Mouse (Mus musculus): ENCODE measurements around the gene Olfr1191-ps1.
"Not testable (repeated sequence)": the region's sequence is repeated elsewhere in the genome, so short reads cannot be mapped to it uniquely, and the experiment has no call there.

Gene Olfr1191-ps1

DNA sequence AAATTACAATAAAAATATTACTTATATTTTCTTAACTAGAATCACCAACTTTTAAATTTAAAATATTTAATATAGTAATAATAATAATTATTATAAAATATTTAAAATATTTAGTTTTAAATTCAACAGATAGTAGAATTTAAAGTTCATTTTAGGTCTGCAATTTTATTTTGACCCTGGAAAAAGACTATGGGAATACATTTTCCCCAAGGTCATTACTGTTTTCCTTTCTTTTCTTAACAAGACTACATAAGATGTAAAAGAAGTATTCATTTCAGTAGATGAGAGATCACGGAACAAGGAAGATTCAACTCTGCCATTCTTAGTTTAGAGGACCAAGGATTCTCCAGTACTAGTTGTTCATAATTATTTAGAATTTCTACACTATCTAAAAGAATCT lies at the start of gene Olfr1191-ps1:
Gene Olfr1191-ps1 (plus strand): TSS at position 301 of the 400 bp plus-strand sequence.
- not testable (repeated sequence) for DNase-seq (ENCODE audit: low read depth, low spot score)

- DNase-seq (ENCODE audit: low read depth, low spot score) = no peak
These were observed 7.9 kb downstream of the Olfr1191-ps1 start, which contains the start of gene Olfr1192-ps1 for GRCm38 (mm10) chr2:88648209-88648608. TSS of gene Olfr1192-ps1 (plus strand) at chr2:88648509.

DNA sequence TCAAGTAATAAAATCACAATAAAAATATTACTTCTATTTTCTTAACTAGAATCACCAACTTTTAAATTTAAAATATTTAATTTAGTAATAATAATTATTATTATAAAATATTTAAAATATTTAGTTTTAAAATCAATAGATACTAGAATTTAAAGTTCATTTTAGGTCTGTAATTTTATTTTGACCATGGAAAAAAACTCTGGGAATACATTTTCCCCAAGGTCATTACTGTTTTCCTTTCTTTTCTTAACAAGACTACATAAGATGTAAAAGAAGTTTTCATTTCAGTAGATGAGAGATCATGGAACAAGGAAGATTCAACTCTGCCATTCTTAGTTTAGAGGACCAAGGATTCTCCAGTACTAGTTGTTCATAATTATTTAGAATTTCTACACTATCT lies 35.0 kb downstream of the Olfr1191-ps1 start, which contains the start of gene Olfr1193:
Gene Olfr1193 (plus strand): TSS at position 301 of the 400 bp plus-strand sequence.
- not testable (repeated sequence) for DNase-seq (ENCODE audit: low read depth, low spot score)

GRCm38 (mm10) chr2:88689087-88689486 lies 48.7 kb downstream of the Olfr1191-ps1 start, which contains the start of gene Olfr1195:
TSS of gene Olfr1195 (minus strand) at chr2:88689187.
- no peak for DNase-seq (ENCODE audit: low read depth, low spot score)
